Mouse (Mus musculus) heart, adult 8-10 months (tissue): ENCODE measurements around the gene Nck2. TPM values are rescaled to one million over a fixed set of nuclear protein-coding genes. Genes with fewer than 3 reads are reported as not detected.

ENCODE experiments used
- DNase-seq: peaks from one replicate; pipeline ENCODE4 v3.0.0; 2022; ENCODE audit warnings: low spot score
- total RNA-seq, 4 experiments: library from RNA; stranded (reverse); gene quantifications; 2 replicates each; pipeline ENCODE4 v1.2.4; 2022

Gene Nck2
- total RNA-seq, 4 experiments from 2014 or later = 10.9 to 15.9 (median 13.0) TPM

DNA sequence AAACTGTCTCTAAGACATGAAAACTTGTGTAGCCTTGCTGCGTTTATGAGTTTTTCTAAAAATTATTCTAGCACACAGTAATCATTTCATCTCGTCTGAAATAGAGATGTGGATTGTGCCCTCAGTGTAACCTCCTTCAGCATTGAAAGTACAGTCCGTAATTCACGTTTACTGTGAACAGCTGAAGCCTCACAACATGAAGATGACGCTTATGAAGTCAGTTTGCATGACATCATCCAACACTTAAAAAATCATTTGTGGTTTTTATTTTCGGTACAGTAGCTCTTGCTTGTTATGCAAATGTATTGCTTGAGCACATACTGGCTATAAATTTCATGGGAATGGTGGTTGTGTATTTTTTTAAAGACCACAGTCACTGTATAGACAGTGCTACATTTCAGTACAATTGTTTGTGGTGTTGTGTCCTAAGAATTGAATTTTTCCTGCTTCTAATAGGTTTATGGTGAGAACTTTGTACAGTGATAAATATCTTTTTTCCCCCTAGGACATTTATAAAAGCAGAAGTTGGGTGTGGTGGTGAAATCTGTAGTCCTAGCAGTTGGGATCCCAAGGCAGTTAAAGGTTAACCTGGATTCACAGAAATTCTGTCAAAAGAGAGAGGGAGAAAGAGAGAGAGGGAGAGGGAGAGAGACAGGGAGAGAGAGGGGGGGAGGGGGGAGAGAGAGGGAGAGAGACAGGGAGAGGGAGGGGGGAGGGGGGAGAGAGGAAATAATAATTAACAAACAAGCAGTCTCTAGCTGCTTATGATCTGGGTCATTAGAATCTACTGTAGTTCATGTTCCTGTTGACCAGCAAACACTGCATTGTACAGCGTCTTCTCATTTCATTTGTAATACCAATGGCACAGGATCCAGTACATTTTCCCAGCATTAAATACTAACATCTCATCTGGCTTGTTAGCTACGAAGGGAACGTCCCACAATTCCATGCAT, 14.2 kb upstream of the Nck2 start:
- no peak for DNase-seq

DNA sequence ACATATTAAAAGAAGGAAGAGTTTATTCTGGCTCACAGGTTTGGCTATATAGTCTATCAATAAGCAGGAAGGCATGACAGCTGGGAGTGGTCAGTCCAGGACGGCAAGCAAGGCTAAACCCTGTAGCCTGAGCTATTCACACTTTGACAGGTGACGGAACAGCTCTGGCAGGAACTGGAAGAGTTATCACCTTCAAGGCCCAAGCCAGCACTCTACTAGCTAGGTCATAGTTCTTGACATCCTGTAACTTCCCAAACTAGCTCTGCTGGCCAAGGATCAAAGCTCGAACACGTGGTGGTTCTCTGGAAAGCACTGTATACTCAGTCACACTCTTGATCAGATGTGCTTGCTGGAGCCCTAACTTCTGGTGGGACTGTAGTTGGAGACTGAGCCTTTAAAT, 10.5 kb upstream of the Nck2 start:
- peak; percentile 32 for DNase-seq

DNA sequence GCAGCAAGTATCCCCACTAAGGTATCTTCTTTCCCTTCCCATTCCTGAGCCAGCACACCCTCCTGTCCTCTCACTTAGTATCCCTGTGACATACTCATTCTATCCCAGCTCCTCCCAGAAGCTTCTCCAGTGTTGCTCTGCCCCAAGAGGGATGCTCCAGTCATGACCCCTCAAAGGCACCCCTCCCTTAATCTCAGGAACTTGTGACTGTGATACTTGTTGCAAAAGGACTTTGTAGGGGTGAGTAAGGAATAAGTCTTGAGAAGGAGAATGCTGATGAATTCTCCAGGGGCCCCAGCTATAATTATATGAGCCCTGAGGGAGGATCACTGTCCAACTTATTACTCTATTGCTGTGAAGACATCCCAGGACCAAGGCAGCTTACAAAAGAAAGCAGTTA, 7.8 kb upstream of the Nck2 start:
- no peak for DNase-seq

DNA sequence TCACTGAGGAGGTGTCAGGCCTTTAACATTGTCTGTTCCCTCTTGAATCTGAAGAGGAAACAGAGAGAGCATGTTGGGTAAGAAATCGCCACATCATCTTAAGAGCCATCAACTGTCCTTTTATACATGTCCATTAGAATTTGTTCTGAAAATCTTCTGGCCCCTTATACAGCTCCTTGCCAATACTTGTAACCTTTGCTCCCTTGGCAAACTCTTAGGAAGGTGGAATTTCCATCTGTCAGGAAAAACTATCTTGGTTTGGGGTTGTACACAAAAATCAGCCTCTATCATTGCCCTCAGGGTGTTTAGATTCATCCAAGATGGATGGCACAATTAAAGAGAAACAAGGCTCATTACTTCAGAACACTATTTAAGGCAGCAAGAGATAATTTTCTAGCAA, 5.1 kb upstream of the Nck2 start:
- DNase-seq = no peak

DNA sequence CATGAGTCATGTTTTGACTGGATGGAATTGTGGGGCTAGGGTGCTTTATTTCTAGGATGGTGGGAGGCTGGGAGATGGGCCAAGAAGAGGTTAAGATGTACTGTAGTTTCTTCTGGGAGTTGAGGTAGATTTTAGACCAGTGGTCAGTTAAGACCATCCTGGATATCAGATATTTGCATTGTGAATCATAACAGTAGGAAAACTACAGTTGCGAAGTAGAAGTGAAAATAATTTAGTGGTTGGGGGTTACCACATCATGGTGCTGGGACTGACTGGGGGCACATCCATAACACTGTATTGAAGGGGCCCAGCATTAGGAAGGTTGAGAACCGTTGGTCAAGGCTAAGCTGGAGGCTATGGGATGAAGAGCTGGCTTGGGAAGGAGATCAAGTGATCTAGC, 1.8 kb upstream of the Nck2 start:
- no peak for DNase-seq

DNA sequence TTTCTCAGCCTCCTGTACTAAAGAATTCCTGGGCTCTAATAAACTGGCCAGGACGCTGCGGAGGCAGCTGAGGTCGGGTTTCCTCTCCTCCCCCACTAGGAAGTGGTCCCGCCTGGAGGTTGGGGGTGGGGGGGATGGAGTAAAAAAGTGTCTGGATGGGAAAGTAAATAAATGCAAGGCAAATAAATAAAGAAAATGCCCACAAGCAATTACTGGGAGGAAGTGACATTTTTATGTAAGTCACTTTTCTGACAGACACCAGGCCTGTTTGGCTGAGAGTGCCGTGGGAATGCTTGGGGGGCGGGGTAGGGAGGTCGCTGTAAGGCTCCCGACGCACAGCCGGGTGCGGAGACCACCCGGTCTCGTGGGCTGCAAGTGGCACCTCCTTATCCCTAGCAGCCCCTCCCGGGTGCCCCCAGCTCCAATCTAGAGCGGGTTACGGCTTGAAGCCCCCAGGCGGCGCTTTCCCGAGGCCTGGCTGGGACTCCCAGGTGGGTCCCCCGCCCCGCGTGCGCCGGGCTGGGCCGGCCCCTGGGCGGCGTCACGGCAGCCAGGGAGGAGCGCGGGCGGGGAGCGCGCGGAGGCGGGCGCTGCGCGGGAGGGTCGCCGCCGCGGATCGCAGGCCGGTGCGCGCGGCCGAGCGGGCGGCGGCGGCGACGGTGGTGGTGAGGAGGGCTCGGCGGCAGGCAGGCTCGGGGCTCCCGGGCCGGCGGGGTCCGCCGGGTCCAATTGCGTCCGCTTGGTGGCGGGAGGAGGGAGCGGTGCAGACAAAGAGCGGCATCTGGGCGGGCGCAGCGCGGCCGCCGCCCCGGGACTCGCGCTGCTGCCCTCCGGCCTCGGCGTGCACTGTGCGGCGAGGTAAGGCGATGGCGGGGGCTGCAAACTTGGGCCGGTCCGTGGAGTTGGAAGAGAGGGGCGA, 1.1 kb downstream of the Nck2 start:
- DNase-seq = peak; percentile 65

DNA sequence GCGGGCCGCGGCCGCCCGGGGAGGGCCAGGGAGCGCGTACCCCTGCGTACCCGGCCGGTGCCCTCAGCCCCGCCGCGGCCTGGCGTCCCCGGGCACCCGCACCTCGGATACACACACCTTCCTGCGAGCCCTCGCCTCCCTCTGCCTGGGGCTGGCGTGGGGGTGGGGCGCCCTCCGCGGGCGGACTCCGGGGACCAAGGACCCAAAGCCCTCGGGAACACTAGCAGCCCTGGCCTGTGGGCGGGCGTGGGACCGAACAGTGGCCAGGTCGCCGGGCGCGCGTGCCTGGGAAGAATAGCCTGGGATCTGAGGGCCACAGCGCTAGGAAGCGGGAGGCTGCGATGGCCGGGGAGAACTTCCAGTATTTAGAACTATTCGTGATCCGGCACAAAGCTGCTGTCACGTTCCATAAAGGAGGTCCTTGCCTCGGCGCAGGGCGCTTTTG, 1.7 kb downstream of the Nck2 start:
- peak; percentile 41 for DNase-seq

DNA sequence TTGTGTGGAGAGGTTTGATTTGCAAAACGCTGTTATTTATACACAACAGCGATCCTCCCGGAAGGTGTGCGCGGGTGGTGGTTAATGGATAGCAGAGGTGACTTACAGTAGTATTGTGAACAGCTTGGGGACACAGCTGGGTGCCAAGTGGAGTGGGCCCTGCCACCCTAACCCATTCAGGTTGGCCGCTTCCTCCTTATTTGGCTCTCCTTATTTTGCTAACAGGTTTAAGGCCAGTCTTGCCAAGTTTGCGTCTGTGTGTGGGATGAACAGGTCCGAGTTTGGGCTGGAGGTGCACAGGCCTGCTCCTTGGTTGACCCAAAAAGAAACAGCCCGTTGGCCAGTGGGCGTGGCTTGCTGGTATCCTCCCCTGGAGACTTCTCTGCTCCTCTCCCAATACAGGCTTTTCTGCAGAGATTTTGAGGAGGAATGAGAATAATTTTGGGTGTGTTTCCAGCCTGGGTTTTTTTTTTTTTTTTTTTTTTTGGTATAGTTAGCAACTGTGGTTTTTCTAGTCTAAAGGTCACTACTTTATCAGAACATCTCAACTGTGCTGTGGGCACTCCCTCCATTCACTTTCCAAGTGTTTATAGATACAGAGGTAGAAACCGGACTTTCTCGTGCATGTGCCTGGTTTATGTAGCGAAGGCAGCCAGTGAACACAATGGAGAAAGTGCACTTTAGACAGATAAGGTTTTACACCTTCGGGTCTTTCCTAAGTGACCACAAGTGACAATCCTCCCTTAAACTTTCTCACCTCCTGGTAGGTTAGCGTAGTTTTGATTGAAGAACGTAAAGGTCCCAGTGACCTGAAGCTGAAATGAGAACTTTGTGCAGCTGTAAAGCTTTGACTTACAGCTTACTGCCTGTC, 2.6 kb downstream of the Nck2 start:
- no peak for DNase-seq

DNA sequence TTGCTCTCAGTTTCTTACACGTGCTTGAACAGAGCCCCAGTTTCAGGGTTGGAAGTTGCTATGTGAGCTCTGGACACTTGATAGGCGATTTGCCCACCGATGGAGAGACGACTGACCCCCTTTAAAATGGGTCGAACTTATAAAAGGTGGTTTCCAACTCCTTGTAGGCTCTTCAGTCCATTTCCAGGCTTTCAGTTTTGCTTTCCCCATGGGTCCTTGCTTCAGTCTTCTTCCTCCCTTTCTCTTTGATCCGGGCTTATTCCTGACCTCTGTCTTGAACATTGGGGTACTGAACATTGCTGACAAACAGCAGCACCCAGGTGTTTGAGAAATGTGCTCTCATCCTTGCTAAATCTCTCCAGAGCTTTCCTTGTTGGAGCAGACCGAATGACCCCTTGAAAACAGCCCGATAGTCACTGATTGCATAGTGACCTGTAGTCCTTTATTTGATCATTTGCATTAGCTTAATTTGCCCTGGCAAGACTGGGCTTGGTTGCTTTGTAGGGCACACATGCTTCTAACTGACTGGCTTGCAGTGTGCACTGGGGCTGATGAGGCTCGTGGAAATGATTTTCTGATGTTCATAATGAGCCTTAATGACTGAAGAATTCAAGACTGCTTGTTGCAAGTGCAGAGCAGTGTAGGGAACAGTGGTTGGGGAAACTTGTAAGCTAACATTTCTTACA, 3.4 kb downstream of the Nck2 start:
- DNase-seq = no peak

DNA sequence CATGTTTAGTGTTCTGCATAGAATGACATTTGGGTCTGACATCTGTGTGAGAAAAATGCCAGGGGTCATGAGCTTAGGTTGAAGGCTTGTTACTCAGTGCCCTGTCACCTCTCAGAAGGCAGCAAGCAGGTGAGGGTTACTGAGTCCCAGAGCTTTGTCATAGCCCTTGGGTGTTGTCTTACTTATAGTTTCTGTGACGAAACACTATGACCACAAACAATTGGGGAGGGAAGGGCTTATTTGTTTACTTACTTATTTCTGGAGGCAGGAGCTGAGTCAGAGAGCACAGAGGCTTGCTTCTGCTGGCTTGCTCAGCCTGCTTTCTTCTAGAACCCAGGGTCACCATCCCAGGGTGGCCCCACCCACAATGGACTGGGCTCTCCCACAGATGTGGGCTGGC, 6.4 kb downstream of the Nck2 start:
- no peak for DNase-seq

DNA sequence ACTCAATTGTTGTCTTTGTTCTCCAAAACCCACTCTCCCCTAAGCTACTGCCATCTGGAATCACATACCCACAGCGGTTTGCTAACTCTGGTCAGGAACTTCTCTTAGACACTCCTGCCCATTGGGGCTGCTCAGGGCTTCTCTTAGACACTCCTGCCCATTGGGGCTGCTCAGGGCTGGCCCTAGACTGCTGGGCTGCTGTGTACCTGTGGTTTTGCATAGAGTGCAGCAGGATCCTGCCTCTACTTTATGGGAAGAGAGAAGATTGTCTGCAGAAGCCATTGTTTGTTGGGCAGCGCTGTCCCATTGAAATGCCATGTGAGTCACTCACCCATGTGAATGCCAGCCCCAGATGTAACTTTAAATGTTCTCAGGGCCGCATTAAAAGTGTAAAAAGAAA, 9.3 kb downstream of the Nck2 start:
- no peak for DNase-seq

DNA sequence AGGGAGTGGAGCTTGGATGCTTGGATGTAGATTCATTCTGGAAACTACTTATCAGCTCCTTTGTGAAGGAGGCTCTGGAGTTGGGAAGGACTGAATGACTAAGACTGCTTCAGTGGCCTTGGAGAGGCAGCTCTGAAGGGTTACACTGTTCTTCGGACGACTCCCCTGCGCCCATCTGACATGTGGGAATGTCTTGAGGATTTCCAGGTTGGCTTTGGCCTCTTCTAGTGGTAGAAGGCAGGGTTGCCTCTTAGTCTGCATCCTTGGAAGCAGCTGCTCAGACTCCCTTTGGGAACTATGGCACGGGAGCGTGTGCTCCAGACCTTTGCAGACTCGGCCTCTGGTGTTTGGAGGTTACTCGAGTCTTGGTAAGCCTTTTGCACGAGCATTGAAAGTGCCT, 10.4 kb downstream of the Nck2 start:
- DNase-seq = no peak

DNA sequence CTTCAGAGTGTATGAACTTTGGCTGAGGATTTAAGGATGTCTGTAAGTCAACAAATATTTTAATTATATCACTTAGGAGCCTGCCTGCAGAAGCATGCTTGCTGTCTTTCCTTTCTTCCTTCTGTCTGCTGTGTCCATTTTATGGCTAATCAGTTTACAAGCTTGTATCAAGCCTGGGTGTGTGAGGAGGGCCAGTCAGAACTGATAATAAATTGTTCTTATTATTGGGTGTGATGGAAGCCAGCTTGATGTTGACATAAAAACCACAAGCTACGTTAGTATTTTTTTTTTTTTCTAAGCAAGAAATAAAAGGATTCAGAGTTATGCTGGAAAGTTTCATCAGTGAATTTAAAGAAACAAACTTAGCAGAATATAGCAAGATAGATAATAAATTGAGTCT, 10.8 kb downstream of the Nck2 start:
- DNase-seq = no peak

DNA sequence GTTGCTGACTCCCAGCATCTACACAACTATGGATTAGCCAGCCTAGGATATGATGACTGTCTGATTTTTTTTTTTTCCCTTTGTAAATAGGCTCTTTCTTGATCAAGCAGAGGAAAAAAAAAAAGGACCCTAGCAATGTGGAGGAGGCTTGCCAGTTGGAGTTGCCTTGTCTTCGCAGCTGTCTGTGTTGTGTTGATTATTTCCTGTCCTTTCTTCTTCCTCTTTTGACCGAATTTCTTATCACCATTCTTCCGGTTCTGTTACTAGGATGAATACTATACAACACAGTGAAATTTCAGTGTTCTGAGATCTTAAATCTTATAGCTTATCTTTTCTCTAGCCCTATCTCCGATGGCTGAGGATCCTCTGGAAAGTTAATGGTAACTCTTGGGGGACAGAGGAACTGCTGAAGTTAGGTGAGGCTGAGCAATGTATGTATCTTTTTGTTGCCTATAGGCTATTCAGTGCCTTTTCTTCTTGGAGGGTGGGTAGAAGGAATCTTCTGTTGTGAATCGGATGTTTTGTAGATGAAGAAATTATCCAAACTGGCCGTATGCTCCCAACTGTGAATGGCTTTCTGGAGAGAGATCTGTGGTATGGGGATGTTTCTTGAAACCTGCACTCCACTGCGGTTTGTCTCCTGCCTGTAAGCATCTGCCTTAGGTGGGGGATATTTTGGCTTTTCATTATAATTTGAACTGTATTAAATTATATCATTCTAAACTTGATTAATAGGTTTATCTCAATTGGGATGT, 12.8 kb downstream of the Nck2 start:
- no peak for DNase-seq

DNA sequence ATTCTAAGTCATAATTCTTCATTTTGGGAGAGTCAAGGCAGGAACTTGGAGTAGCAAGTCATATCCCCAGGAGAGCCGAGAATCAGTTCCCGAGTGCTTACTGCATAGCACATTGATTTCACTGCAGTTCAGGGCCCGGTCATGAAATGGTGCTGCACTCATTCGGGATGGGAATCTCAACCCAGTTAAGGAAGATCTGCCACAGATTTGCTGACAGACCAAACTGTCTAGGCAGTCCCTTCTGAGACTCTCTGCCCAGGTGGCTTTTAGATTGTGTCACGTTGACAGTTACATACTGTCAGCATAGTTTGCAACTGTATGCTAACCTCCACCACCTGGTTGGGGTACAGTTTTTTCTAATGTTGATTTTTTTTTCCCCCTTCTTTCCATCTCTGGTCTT, 16.1 kb downstream of the Nck2 start:
- DNase-seq = no peak

DNA sequence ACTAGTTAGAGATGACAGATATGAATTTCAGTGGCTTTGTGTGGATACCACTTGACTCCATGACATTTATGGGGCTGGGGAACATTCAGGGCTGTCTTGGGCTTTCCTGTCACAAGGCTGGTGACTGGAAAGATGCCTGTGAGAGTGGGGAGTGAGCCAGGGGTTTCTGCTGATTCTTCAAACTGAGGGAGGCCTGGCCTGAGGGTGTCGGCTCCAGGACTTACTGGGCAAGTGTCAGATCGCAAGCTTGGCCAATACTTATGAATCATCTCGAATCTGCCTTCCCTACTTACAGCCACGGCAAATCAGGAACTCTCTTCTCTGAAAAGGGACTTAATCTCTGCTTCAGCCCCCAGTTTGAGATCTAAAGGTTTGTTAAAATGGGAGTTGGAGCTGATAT, 18.3 kb downstream of the Nck2 start:
- no peak for DNase-seq

DNA sequence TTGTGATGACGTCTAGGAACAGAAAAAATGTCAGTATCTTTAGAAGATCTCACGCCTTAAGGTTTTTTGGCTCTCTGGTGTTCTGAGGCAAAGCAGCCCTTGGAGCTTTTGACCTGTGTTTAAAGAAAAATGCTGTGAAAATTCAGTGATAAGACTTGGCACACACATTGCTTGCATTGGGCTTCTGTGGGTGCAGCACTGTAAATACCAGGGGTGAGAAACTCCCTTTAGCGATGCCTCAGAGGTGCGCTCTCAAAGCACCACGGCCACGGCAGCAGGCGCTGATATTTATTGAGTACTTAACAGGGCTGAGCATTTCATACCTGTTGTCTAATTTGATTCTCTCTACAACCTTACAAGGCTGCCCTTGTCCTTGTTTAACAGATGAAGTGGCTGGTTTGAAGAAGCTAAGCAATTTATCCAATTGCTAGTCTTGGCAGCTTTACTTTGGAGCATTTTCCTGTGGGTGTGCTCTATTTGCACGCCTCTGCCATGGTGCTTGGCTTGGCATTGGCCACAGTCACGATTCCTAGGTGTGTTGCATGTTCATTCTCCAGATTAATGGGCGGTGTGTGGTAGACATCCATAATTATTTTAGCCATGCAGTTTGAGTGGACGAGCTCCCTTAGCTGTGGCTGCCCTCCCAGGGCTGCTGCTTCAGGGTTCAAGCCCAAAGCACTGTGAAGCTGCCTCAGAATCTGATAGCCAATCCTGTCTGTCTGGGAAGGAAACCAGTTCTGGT, 19.7 kb downstream of the Nck2 start:
- no peak for DNase-seq

DNA sequence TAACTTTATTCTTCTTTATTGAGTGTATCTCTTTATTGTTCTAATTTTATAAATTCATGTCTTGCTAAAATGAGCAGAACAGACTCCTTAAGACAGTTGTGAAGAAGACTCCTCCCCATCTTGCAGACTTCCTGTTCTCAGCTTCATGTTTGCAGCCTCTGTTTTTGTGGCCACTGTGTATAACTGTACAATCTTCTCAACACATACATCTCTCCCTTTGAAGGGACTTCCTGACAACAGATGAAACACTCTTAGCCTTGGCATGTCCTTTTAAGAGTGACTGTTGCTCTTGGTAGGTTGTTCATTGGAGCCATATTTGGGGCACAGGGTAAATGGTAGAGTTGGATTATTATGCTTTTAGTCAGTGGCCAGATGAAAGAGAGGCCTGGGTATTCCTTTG, 20.6 kb downstream of the Nck2 start:
- no peak for DNase-seq

DNA sequence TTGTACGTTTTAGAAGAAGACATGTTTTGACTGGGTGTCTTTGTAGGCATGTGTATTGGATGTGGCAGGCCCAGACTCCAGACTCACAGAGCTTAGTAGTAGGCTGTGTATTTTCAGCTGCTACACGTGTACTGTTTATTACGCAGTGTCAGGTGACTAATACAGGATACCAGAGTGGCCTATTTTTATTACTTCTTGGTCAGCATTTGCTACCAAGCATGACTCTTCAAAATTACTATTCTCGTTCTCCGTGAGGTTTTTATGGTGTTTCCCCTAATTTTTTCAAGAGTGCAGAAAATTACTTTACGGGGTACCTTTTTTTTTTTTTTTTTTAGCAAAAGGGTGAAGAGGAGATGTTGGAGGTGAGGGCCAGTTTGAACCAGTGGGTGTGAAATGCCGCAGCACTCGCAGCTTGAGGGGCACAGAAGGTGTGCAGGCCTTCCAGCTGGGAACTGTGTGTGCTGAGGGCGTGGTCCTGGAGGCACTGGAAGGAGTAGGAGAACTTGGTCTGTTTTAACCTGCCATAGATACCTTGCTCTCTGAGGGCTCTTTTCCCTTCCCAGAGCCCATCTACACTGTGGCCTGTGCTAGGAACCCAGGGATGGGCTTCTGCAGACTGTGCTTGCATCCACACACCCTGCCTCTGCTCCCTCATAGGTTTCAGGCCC, 21.7 kb downstream of the Nck2 start:
- DNase-seq = no peak
